Mouse (Mus musculus) erythroblast, embryonic 14.5 days (primary cell): ENCODE results near the gene Slc12a9. TPM values are rescaled to one million over a fixed set of nuclear protein-coding genes. Genes with fewer than 3 reads are reported as not detected.

Source experiments
- H3K27me3 ChIP-seq: 2 replicates; pipeline ENCODE4 v1.6.1; 2012; ENCODE audit warnings: inconsistent platforms; ENCODE audit not compliant: control insufficient read depth
- H3K36me3 ChIP-seq: 2 replicates; pipeline ENCODE4 v1.6.1; 2012; ENCODE audit warnings: mild to moderate bottlenecking, inconsistent platforms; ENCODE audit not compliant: control insufficient read depth
- H3K4me1 ChIP-seq: 2 replicates; pipeline ENCODE4 v1.6.1; 2012; ENCODE audit warnings: inconsistent platforms; ENCODE audit not compliant: control insufficient read depth
- H3K4me3 ChIP-seq: replicated peaks from 2 replicates; pipeline ENCODE3; 2012; ENCODE audit warnings: moderate library complexity, mild to moderate bottlenecking, inconsistent platforms
- H3K9me3 ChIP-seq: 2 replicates; pipeline ENCODE4 v1.6.1; 2012; ENCODE audit warnings: low read length, inconsistent platforms, mixed read lengths; ENCODE audit not compliant: control insufficient read depth
- GATA1 ChIP-seq: IDR thresholded peaks from 2 replicates; pipeline ENCODE4 v1.6.1; 2012; ENCODE audit warnings: low read length, inconsistent platforms, mixed read lengths
- TAL1 ChIP-seq: IDR thresholded peaks from 3 replicates; pipeline ENCODE4 v1.6.1; 2012; ENCODE audit warnings: low read length, inconsistent platforms, mixed read lengths
- polyA plus RNA-seq: library from polyadenylated mRNA; stranded (reverse); fragments of >175 nt; gene quantifications from 2 replicates; pipeline ENCODE4 v1.2.3, GENCODE M21; 2012

Slc12a9 gene
- polyA plus RNA-seq, 1 experiment: 0.06 TPM

GRCm38 (mm10) chr5:137348482-137349383 lies 15.3 kb upstream of the Slc12a9 start:
- peaks cover 58% of the 10 kb centered on the region for H3K27me3 ChIP-seq
- no peaks in the 10 kb centered on the region for H3K9me3 ChIP-seq
- no peak overlapping the region for H3K4me3 ChIP-seq

DNA sequence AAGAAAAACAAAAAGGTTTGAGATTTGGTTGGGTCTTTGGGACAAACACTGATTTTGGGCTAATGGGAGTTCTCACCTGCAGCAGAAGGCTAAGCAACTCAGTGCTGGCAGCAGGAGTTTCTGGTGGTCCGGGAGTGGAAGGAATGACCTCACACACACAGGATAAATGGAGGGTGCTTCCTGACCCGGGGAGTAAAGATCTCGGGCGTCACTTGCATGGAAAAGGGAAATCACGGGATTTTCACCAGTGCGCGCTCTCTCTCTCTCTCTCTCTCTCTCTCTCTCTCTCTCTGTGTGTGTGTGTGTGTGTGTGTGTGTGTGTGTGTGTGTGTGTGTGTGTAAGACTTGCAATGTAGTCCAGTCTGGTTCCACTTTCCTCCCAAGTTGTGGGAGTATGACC lies 14.5 kb upstream of the Slc12a9 start:
- Histone ChIP-seq H3K4me3 (no peak overlapping the region), H3K27me3 (peaks cover 58% of the 10 kb centered on the region), H3K36me3 (no peaks in the 10 kb centered on the region), H3K9me3 (no peaks in the 10 kb centered on the region), H3K4me1 (no peaks in the 10 kb centered on the region)
- TF ChIP-seq TAL1 (no peak), GATA1 (no peak)

More at GRCm38 (mm10) chr5:137348482-137349383, 15.3 kb upstream of the Slc12a9 start:
- TF ChIP-seq GATA1: no peak
- TF ChIP-seq TAL1: no peak
- Histone ChIP-seq H3K4me1 (no peaks in the 10 kb centered on the region), H3K36me3 (no peaks in the 10 kb centered on the region)

- Histone ChIP-seq H3K36me3 (no peaks in the 10 kb centered on the region), H3K27me3 (peaks cover 50% of the 10 kb centered on the region), H3K4me1 (no peaks in the 10 kb centered on the region), H3K4me3 (no peak overlapping the region), H3K9me3 (no peaks in the 10 kb centered on the region)
- TF ChIP-seq TAL1: no peak
- no peak for TF ChIP-seq GATA1
Observed at GRCm38 (mm10) chr5:137346983-137347382, 13.6 kb upstream of the Slc12a9 start.

DNA sequence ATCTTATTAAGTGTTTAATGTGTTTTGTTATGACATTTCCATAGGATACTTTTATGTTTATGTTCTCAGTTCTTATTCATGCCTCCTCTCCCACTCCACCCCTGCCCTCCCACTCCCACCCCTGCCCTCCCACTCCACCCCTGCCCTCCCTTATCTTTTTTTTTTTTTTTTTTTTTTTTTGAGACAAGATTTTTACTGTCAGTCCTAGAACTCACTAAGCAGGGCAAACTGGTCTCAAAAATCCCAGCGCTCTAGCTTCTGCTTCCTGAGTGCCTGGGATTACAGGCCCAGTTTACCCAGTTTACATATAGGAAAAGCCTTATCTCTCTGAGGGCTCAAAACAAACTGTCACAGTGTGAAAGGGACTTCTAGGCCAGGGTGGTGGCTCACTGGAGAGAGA lies 13.0 kb upstream of the Slc12a9 start:
- Histone ChIP-seq H3K4me3 (no peak overlapping the region), H3K27me3 (peaks cover 44% of the 10 kb centered on the region)
- TF ChIP-seq GATA1 (no peak), TAL1 (no peak)

DNA sequence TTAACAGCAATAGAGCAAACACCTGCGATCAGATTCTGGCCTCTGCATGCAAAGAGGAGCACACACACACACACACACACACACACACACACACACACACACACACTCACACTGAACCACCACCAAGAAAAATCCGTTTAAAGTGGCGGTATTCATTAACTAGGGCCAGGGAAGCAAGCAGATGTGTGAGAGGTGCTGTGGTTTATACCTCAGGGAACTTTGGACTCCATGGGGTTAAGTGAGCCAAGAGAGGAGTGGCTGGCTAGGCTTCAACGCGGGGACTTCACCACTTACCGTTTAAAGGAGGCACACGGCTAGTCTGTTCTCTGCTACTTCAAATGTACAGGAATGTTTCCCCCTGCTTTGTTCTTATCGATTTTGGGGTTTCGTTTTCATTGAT lies 12.4 kb upstream of the Slc12a9 start:
- no peaks in the 10 kb centered on the region for H3K36me3 ChIP-seq
- no peaks in the 10 kb centered on the region for H3K9me3 ChIP-seq
- no peak for TF ChIP-seq GATA1
- no peak for TF ChIP-seq TAL1
- H3K27me3 ChIP-seq: peaks cover 38% of the 10 kb centered on the region
- no peaks in the 10 kb centered on the region for H3K4me1 ChIP-seq
- H3K4me3 ChIP-seq: no peak overlapping the region

More for the DNA sequence above, 13.0 kb upstream of the Slc12a9 start:
- Histone ChIP-seq H3K36me3 (no peaks in the 10 kb centered on the region), H3K9me3 (no peaks in the 10 kb centered on the region), H3K4me1 (no peaks in the 10 kb centered on the region)

GRCm38 (mm10) chr5:137343869-137344268 lies 10.5 kb upstream of the Slc12a9 start:
- Histone ChIP-seq H3K36me3 (no peaks in the 10 kb centered on the region), H3K9me3 (no peaks in the 10 kb centered on the region), H3K27me3 (peaks cover 33% of the 10 kb centered on the region), H3K4me3 (no peak overlapping the region), H3K4me1 (peaks cover 12% of the 10 kb centered on the region)
- TF ChIP-seq TAL1: no peak
- TF ChIP-seq GATA1: no peak

DNA sequence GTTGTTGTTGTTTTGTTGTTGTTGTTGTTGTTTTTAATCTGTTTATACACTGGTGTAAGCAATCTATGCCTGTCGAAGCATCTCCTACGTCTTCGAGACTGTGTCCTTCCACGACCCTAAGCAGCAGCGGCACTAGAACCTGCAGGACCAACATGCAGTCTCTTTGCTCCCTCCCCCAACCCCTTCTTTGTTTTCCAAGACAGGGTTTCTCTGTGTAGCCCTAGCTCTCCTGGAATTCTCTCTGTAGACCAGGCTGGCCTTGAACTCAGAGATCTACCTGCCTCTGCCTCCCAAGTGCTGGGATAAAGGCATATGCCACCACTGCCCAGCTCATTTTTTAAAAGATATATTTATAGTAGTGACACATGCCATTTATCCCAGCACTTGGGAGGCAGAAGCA lies 10.0 kb upstream of the Slc12a9 start:
- Histone ChIP-seq H3K36me3 (no peaks in the 10 kb centered on the region), H3K27me3 (peaks cover 31% of the 10 kb centered on the region), H3K4me3 (no peak overlapping the region), H3K4me1 (peaks cover 17% of the 10 kb centered on the region), H3K9me3 (no peaks in the 10 kb centered on the region)
- no peak for TF ChIP-seq GATA1
- TF ChIP-seq TAL1: no peak

DNA sequence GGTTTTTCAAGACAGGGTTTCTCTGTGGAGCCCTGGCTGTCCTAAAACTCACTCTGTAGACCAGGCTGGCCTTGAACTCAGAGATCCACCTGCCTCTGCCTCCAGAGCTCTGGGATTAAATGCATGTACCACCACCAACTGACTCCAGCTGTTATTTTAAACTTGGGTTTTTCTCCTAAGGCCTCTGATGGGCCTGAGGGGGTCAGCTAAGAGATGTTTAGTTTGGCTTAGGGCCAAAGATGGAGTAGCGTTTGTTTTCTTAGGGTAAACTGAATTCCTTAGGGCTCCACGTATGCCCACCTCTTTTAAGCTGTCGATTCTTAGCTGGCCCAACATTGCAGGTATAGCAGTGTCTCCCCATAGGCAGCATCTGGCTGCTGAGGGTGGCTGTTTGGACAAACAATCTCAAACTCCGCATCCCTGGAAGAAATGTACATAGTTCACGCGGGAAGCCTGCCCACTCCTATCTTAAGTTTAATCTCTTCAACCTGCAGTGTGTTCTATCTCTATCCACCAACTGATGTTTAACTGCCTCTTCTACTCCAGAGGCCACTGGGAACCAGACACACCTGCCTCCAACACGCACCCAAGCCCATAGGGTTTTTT lies 9.1 kb upstream of the Slc12a9 start:
- Histone ChIP-seq H3K4me3 (no peak overlapping the region), H3K36me3 (no peaks in the 10 kb centered on the region), H3K27me3 (peaks cover 22% of the 10 kb centered on the region), H3K9me3 (no peaks in the 10 kb centered on the region), H3K4me1 (peaks cover 25% of the 10 kb centered on the region)
- TF ChIP-seq TAL1 (no peak), GATA1 (no peak)

GRCm38 (mm10) chr5:137340222-137340621 lies 6.8 kb upstream of the Slc12a9 start:
- no peaks in the 10 kb centered on the region for H3K9me3 ChIP-seq
- no peak overlapping the region for H3K4me3 ChIP-seq
- no peaks in the 10 kb centered on the region for H3K36me3 ChIP-seq
- H3K4me1 ChIP-seq: peaks cover 33% of the 10 kb centered on the region
- peaks cover 19% of the 10 kb centered on the region for H3K27me3 ChIP-seq
- no peak for TF ChIP-seq TAL1
- TF ChIP-seq GATA1: no peak
